Mouse (Mus musculus): ENCODE data around the gene Ikbkg.
"Not testable (repeated sequence)": the region's sequence is repeated elsewhere in the genome, so short reads cannot be mapped to it uniquely, and the experiment has no call there.

Gene Ikbkg

DNA sequence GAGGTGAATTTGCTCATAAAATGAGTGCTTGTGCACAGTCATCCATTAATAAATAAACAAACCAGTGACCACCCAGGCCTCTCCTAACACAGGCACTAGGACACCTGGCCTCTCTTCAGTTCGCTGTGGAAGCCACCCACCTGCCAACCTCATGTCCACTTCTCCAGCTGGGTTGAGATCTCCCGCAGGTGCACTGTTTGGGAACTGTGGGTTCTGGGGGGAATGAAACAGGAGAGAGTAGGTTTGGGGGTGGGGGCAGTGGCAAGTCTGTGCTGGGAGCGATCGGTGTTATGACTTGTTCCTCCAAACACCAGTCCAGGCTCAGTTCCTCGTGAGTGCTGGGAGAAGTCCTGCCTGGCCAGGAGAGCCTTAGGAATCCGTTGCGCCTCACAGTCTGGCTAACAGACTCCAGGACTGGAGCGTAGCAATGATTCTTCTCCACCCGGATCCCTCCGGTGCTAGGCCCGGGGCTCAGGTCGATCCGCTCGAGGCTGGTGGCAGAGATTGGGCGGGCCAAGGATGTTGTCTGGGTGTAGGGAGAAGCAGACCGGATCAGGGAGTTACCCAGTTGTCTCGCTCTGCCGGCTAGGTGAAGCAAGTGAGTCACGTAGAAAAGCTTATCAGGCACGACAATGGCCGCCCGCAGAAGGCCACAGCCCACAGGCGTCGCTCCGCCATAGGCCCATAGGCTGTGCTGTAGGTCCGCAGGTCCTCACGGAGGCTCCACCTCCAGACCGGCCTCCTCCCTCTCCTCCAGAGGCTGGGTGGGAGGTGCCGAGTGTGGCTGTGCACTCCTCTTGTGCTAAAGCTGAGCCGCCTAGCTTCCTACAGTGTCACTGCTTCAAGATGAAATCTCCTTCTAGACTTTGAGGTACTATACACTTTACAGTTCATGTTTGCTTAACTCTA lies at the start of gene Ikbkg, which contains the start of gene Fam3a:
Gene Ikbkg (plus strand): TSS at position 756 of the 909 bp plus-strand sequence.
Gene Fam3a (minus strand): TSS at position 738 of the 909 bp plus-strand sequence.
- DNase-seq (ENCODE audit: low spot score), result peak; percentile 45

DNA sequence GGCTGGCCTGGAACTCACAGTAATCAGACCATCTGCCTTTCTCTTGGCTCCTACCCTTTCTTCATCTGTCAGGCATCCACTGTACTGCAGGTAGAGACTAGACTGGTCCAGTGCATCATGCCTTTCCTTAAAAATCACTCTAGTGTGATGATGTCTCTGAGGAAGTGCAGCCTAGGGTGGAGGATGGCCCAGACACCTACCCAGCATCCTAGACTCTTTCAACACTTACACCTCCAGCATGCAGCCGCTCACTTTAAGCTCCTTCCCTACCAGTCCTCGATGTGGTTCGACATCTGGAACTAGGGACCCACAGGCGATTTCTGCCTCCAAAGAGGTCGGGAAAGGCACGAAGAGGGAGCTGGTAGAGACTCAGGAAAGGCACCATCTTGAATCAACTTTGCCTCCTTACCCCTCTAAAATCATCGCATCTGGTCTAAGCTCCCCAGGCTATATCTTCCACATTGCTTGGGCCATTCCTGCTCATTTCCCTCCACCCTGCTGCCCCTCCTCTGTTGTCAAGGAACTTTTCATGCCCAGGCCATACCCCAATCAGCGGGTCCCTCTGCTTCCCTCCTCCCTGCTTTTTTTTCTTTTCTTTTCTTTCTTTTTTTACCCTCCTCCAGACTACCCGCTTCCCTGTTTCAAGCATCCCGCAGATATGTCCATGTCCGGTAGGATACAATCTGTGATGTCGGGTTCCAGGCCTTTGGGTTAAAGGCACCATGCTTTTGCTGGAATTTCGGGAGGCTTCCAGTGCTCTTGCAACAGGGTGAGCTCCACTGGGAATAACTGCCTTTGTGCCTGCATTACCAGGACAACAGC lies 40.2 kb upstream of the Ikbkg start:
- DNase-seq (ENCODE audit: low spot score), result no peak

DNA sequence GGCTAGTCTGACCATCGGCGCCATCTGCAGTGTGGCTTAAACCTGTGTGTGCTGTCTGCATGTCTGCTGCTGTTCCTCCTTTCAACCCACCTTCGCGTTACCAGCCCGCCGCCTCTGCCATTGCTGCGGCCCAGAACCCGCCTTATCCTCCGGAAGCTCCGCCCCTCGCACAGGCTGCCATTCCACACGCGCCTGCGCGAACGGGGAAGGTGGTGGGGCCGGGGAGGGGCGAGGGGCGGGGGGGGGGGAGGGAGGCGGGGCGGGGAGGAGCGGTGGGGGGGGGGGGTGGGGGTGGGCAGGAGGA lies 39.7 kb upstream of the Ikbkg start, which contains the start of gene Lage3:
Gene Lage3 (minus strand): TSS at position 152 of the 304 bp plus-strand sequence.
- peak; percentile 50 for DNase-seq (ENCODE audit: low spot score)

DNA sequence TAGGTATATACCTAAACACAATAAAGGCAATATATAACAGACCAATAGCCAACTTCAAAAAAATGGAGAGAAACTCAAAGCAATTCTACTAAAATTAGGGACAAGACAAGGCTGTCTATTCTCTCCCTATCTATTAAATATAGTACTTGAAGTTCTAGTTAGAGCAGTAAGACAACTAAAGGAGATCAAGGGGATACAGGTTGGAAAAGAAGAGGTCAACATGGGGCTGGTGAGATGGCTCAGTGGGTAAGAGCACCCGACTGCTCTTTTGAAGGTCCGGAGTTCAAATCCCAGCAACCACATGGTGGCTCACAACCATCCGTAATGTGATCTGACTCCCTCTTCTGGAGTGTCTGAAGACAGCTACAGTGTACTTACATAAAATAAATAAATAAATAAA lies 36.0 kb upstream of the Ikbkg start:
- not testable (repeated sequence) for DNase-seq (ENCODE audit: low spot score)

DNA sequence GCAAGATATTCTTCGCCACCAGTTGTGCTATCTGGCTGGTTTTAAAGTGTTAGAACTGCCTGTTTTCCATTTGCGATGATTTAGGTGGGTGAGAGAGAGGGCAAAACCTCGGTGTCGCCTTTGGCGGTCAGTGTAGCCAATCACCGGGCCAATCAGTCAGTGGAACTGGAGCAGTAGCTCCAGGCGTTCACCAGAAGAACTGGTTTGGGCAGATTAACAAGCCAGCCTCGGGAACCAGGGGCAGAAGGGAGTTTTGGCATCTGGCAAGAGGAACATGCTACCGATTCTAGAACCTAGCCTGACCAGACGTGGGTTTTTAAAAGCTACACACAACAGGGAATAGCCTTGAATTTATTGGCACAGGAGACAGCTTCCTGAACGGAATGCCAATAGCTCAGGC lies 33.9 kb upstream of the Ikbkg start:
- no peak for DNase-seq (ENCODE audit: low spot score)

DNA sequence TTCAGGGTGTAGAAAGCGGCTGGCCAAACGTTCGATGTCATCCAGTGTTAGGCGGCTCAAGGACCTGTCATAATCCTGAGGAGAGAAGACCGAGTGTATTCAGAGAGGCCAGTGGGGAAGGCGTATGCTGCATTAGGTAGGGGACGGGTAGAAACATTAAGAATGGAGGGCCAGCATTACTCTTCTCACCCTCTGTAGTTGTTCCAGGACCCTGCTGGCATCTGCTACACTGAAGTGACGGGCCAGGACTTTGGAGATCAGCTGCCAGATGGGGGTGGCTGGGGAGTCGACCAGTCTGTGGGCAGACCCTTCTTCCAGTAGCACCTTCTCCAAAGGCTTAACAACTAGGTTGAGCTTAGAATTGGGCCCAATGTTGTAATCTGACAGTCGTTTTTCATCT lies 25.6 kb upstream of the Ikbkg start:
- no peak for DNase-seq (ENCODE audit: low spot score)

DNA sequence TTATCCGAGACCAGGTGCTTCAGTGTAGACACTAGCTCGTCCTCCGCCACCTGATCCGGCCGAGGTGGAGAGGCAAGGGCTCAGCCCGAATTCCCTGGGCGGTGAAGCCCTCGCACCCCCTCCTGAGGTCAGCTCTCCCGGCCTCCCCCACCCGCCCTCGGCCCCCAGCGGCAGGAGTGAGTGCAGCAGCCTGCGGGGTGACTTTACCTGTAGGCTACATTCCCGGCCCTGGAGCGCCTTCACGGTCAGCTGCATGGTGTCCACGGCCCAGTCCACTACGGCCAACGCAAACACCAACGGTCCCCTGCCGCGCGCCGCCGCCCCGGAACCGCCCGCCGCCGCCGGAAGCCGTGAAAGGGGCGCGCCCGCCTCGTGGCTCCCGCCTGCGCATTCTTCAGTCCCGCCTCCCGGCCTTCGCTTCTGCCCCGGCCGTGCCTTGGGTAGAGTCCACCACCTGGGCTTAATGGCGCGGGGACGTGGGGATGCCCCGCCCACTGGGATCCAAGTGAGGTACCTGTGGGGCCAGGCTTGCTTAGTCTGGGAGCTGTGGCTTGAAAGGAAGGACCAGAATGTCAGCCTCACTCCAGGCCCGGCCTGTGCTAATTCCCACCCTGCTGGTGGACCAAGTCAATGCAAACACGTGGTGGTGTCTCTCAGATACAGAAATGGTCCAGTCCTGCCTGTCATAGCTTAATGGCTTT lies 24.7 kb upstream of the Ikbkg start:
- no peak for DNase-seq (ENCODE audit: low spot score)

DNA sequence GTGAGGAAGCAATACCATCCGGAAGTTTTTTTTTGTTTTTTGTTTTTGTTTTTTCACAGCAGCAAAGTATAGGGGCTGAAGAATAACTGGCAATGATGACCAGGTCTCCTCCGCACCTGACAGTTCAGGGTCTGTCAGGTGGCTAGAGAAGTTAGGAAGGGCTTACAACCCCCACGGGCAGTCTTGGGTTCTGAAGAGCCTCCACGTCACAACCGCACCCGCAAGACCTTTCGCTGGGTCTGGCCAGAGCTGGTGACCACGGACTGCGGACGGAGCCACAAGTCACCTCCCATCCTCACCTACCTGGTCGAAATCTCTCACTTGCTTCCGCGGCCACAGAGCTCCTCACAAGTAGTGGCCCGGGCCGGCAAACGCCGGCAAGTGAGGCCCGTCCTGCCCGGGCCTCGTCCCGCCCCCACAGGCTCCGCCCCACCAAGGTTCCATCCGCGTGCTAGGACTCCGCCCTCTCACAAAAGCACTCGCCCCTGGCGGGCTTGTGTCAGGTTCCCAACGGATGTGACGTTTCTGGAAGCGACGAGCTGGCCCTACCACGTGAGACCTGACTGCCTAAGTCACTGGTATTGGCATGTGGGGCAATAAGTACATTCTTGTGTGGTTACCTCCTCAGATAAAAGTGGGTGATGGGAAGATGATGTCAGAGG lies 20.1 kb upstream of the Ikbkg start, which contains the start of the genes Ubl4a and Slc10a3:
Gene Ubl4a (minus strand): TSS at position 331 of the 662 bp plus-strand sequence.
Gene Slc10a3 (minus strand): TSS at position 462 of the 662 bp plus-strand sequence.
- no peak for DNase-seq (ENCODE audit: low spot score)

DNA sequence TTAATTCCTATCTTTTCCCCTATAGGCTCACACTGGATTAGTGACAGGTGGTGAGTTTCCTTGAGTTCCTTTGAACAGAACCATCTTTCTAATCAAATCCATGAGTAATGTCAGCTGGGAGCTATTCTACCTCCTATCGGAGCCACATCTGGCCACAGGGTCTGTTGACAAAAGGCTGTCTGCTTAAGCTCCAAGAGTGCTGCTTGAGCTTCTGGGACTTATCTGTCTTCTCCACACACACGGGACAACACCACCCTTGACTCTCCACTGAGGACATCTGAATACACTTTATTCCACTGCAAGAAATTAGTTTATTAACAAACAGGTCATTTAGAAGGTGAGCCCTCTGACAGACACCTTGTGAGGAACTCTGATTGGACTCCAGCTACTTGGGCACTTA lies 8.6 kb upstream of the Ikbkg start:
- no peak for DNase-seq (ENCODE audit: low spot score)

DNA sequence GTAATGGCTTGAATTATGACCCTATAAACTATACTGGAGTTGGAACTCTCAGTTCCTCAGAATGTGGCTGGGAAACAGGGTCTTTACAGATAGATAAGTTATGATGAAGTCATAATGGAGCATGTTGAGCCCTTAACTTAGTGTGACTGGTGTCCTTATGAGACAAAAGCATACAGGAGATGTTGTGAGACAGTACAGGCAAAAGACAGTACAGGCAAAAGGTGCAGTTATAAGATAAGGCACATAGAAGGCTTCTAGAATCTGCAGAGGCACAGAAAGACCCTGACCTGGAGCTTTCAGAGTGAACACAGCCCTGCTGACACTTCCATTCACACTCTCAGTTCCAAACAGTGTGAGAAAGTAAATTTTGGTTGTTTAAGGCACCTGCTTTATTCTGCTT lies 4.9 kb upstream of the Ikbkg start:
- DNase-seq (ENCODE audit: low spot score), result no peak

DNA sequence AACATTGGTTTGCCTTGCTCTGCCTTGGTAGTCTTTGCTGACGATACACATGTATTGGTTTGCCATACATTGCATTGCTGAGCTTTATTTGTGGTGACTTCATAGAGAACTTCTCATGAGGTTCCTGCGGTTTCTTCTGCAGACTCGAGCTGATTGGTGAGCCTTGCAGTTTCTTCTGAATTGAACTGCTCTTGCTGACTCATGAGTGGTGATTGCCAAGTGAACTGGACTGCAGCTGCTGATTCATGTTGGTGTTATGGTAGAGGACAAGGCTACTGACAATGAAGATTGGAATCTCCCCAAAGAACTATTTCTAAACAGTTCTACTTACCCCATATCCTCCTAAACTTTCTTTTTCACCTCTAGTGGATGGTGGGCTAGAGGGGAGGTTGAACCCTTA lies 7.0 kb downstream of the Ikbkg start:
- DNase-seq (ENCODE audit: low spot score), result no peak

DNA sequence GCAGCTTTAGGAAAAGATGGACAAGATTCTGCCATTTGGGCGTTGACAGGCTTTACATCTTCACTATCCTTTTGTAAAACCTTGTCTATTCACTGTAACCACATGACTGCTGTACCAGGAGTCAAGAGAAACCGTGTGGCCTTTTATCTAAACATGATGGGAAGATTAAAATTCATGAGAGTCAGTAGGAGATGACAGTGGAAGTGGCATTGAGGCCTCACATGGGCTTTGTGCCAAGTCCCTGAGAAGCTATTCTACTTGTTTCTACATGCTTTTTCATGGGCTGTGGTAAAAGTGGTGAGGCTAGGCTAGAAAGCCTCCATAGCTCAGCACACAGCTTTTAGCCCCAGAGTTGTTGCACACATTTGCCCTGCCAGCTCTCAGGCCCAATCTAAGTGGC lies 15.2 kb downstream of the Ikbkg start:
- no peak for DNase-seq (ENCODE audit: low spot score)

DNA sequence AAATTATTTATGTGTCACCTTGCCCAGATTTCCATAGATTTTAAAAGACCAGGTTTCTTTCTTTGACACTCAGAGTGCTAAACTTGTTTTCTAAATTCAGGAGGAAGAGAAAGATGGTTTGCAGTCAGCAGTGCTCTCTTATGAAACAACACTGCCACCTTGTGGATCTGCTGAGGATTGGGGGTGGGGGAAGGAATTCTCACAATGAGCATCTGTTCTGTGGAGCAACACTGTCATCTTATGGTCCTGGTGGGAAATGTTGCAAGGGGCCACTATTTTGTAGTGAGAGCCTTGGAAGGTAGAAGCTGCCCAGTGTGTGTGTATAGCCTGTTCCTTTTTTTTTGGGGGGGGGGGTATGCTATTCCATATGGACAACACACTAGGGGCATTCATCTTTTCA lies 20.3 kb downstream of the Ikbkg start:
- peak; percentile 23 for DNase-seq (ENCODE audit: low spot score)

DNA sequence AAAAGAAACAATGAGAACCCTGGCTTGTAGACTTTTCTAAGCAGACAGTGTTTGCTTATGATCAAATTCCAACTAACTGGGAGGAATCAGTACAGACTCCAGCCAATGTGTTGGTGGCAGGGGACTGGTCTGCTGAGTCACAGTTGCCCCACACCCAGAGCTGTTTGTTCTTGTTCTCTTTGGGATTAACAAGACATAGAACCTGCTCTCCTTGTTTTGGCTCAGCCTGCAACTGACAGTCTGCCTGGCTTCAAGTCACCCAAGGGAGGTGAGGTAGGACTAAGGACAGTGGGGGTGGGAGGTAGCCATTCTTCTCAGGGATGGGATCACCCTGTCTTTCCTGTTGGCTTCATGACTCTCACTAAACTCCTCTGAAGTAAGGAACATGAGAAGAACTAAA lies 31.4 kb downstream of the Ikbkg start:
- no peak for DNase-seq (ENCODE audit: low spot score)

DNA sequence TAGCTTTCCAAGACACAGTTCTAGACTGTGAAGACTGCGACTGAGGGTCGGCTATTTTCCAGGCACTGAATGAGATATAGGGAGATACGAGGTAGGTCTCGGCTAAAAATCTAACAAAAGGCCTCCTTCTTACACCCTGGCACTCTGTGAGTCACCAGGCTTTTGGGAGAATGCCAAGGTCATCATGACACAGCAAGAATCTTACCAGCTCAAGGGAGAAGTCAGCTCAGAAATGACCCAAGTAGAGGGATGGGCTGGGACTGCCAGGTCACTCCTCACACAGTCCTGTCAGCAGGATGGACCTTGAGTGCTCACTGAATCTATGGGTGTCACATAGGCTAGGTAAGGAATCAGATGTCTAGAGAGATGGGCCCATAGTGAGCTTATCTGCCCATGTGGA lies 32.1 kb downstream of the Ikbkg start:
- DNase-seq (ENCODE audit: low spot score), result no peak

DNA sequence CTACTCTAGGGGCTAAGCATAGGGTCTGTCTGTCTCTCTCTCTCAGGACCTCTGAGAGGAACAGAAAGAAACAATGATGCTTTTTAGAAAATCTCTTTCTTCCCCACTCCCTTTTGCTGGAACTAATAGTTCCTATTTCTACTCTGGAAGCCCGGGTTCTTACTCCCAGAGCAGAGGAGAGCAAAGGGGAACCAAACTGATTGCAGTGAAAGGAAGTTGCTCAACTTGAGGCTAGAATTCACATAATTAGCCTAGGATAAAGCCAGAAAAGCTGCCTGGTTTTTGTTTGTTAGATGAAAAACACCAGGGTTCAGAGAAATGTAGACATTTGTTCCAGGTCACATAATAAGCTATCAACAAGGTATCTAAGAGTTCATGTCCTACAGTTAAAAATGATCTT lies 33.2 kb downstream of the Ikbkg start:
- DNase-seq (ENCODE audit: low spot score), result no peak

DNA sequence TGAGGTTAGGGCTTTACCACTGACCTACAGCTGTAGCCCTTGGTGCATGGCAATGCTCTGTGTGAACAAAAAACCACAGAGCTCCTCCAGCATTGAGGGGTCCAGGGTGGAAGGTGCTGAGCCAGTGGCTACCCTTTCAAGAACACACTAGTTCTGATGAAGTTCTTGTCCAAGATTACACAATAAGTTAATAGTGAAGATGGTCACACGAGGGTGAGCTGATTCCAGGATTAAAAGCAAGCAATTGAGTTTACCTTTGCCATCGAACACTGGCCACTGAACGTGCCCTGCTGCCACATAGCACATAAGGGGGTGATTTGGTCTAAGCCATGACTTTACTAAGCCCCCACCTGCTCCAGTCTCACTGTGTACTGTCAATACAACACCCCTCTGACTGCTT lies 34.0 kb downstream of the Ikbkg start:
- DNase-seq (ENCODE audit: low spot score), result no peak

DNA sequence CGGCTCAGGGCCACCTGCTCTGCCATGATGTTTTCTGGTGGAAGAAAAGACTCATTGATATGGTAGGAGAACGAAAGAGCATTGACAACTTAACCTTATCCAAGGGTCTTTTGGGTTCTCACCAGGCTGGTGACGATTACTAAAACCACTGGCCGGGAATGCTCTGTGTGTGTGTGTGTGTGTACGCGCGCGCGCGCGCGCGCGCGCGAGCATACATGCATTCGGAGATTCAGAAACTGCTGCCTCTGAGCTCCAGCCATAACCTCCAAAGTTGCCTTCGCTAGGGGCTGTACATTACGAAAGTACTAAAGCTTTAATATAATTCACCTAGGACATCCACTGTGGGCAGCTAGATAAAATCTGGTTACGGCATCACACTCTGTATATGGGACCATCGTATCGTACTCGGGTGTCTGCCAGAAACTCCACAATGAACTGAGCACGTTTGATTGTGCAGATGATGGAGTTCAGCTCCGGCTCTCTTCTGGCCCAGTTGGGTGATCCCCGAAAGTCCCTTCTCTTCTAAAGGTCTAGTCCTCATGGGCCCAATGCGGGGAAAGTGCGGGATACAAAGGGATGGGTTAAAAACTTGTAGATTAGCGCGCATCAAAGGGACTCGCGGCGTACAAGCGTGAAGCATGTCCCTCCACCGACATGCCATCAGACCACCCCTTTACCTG lies 35.2 kb downstream of the Ikbkg start:
- DNase-seq (ENCODE audit: low spot score), result no peak

DNA sequence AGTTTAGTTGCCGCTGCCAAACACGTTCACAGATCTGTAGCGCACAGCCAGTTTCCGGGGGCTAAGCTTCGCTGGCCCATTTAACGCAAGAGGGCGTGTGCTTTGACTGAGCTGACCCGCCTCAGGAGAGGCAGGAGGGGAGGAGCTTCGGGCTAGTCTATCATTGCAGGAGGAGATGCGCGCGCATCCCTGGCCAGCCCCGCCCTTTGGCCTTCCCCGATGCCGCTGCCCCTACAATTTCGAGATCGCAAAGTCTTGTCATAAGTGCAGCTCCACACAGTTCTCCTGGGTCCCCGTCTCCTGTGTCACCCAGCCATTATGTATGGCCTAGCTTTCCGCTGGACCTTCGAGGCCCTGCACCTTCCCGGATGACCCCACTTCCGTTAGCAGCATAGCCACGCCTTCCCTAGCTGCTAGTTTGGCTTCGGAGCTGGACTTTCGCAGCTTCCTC lies 35.8 kb downstream of the Ikbkg start, which contains the start of gene G6pdx:
Gene G6pdx (minus strand): TSS at position 369 of the 451 bp plus-strand sequence.
- DNase-seq (ENCODE audit: low spot score), result peak; percentile 65

DNA sequence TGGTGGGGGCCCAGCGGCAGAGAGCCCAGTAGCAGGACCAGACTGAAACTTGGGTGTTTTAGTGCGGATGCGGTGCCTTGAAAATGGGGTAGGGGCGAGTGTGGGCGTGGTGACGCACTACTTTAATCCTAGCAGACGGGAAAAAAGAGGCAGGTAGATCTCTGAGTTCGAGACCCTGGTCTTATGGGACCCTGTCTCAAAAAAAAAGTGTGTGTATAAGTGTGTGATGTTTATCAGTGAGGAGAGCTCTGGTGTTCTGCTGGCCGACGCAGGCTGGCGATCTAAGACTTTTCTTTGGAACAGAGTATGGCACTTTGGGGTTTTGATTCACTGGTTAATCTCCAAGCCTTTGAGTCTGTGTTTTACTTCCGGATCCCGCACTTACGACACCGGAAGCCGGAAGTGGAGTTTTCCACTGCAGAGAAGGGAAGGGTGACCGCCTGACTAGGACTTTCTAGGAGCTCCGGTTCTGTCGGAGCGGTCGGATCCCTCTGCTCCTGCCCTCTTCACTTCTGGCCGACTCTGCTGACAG lies 36.3 kb downstream of the Ikbkg start:
- peak; percentile 9 for DNase-seq (ENCODE audit: low spot score)
